22 mouse cellular contexts compared by ENCODE assay signal in the genomic region with DNA sequence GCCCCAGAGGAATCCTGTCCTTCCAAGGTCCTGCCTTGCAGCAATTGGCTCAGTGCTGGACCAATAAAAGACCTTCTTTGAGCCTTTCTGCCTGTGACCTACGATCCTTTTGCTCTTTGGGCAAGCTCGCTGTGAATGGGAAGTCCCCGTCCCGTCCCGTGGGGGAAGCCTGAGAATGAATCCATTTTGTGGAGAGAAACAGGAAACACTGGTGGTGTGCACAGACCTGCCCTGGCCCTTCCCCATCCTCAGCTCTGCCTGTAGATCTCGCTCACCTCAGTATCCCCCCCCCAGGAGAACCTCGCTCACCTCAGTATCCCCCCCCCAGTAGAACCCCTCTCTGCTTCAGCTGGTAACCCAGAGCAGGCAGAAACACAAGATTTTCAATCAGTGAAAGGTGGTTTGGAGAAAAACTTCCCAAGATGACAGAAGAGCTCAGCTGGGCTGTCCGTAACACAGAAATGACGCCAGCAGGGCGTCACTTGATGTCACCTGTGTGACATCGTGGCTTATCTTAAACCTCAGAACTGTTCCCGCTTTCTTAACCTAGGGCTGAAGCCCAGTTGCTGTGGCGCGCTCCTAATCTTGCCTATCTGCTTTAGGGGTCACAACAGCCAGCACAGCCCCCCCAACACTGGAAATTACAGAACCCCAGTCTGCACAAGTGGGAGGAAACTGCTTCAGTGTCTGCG. TPM values are rescaled to one million over a fixed set of nuclear protein-coding genes. Genes with fewer than 3 reads are reported as not detected.
DNase-seq lines count a peak whose midpoint lies in the region; ATAC-seq and TF ChIP-seq lines count a peak whose summit lies in the region.
"Had no signal": no experiment of that assay in that cellular context is flagged by ENCODE, and none has a peak within 500 bp of the region (broad histone marks: within the 10 kb centered on the region; RNA-seq: fewer than 3 reads in every experiment).

No protein-coding gene starts in this region.

- no peaks in the 10 kb centered on the region; a peak in 1 of 4 replicates for H3K36me3 ChIP-seq in MEL (ENCODE audit: control insufficient read depth in 1 of 2, insufficient read depth in 2 of 2, low read length in 2 of 2)
- no peaks in the 10 kb centered on the region for H3K36me3 ChIP-seq in splenic B cell, adult 2 months (ENCODE audit: control insufficient read depth, insufficient read depth, low read length, poor library complexity, severe bottlenecking)
- H3K36me3 ChIP-seq: embryonic facial prominence, embryonic 10.5 days; heart, embryonic 10.5 days; hindbrain, embryonic 12.5 days had no signal

- H3K9me3 ChIP-seq in MEL (replicated peaks; ENCODE audit: insufficient read depth, low read length) = no peaks in the 10 kb centered on the region
- H3K9me3 ChIP-seq: embryonic facial prominence, embryonic 10.5 days; forebrain, embryonic 13.5 days; heart, embryonic 10.5 days; hindbrain, embryonic 12.5 days had no signal

- no peak overlapping the region for H3K4me3 ChIP-seq in MEL (ENCODE audit: control insufficient read depth in 1 of 2, insufficient read depth in 1 of 2, low read depth in 2 of 2, low read length in 2 of 2)
- H3K4me3 ChIP-seq: embryonic facial prominence, embryonic 10.5 days; forebrain, embryonic 13.5 days; heart, embryonic 10.5 days; hindbrain, embryonic 12.5 days had no signal

- H3K79me2 ChIP-seq in MEL (ENCODE audit: control insufficient read depth, insufficient read depth, low read length, poor library complexity) = no peaks in the 10 kb centered on the region

- no peaks in the 10 kb centered on the region for H3K27me3 ChIP-seq in MEL (ENCODE audit: control insufficient read depth in 1 of 2, insufficient read depth in 2 of 2, low read length in 2 of 2)
- no peaks in the 10 kb centered on the region for H3K27me3 ChIP-seq in splenic B cell, adult 2 months (ENCODE audit: control insufficient read depth, insufficient read depth, low read length, poor library complexity, severe bottlenecking)
- H3K27me3 ChIP-seq: forebrain, embryonic 13.5 days; hindbrain, embryonic 12.5 days had no signal

- TF ChIP-seq RAD21 in MEL (IDR thresholded peaks at IDR 0.05; ENCODE audit: low read depth, low read length) = no peak

- H3K27ac ChIP-seq in MEL (ENCODE audit: control insufficient read depth, low read depth, low read length) = no peak overlapping the region
- H3K27ac ChIP-seq: embryonic facial prominence, embryonic 10.5 days; forebrain, embryonic 13.5 days; heart, embryonic 10.5 days; hindbrain, embryonic 12.5 days had no signal

- peak; percentile 56; the same call in 1 of the 2 replicates for ATAC-seq in megakaryocyte, adult 5-6 weeks (ENCODE audit: poor library complexity, severe bottlenecking)
- ATAC-seq: forebrain, embryonic 13.5 days; forebrain, postnatal 0 days; hindbrain, embryonic 16.5 days had no signal

- TF ChIP-seq POLR2A in MEL (IDR thresholded peaks at IDR 0.05; ENCODE audit: control insufficient read depth in 1 of 2, insufficient read depth in 1 of 2, low read depth in 1 of 2, low read length in 2 of 2, poor library complexity in 1 of 2) = no peak

- peak; percentile 57 for DNase-seq in CD4-positive helper T cell, adult 2 months (ENCODE audit: low read depth, low spot score)
- DNase-seq in MEL (ENCODE audit: low read depth, low spot score) = no peak
- DNase-seq in splenic B cell, adult 2 months (ENCODE audit: low read depth, low spot score) = peak; percentile 57
- no peak for DNase-seq in heart, adult 18-20 months
- no peak for DNase-seq in yolk sac, embryonic 10.5 days (ENCODE audit: low spot score)
- DNase-seq in natural killer cell, adult 2 months (ENCODE audit: low spot score in 2 of 2) = no peak
- DNase-seq in right cerebral cortex, adult 2 months (ENCODE audit: low spot score in 2 of 2) = no peak
- DNase-seq: adrenal gland, adult 8-10 months; adrenal gland, postnatal 36 days; cerebellum, adult 2 months; cerebellum, postnatal 10 days; forebrain, postnatal 0 days; gastrocnemius, postnatal 25 days; heart, adult 11 months; heart, postnatal 10 days; heart, postnatal 4 days had no signal

- TF ChIP-seq EP300 in MEL (IDR thresholded peaks at IDR 0.05; ENCODE audit: low read depth in 1 of 2, low read length in 2 of 2) = no peak

- H3K9ac ChIP-seq in MEL (ENCODE audit: control insufficient read depth, low read depth, low read length, poor library complexity, severe bottlenecking) = no peak overlapping the region
- H3K9ac ChIP-seq: forebrain, embryonic 13.5 days; forebrain, postnatal 0 days; hindbrain, embryonic 12.5 days had no signal

- no peak for TF ChIP-seq CTCF in MEL (IDR thresholded peaks at IDR 0.05 in 2 of 3, conservative IDR thresholded peaks at IDR 0.05 in 1 of 3; ENCODE audit: control insufficient read depth in 1 of 3, insufficient read depth in 1 of 3, low read depth in 2 of 3, low read length in 3 of 3, poor library complexity in 1 of 3, severe bottlenecking in 1 of 3)

- H3K4me1 ChIP-seq in MEL (ENCODE audit: control insufficient read depth in 1 of 2, insufficient read depth in 2 of 2, low read length in 2 of 2) = no peaks in the 10 kb centered on the region
- H3K4me1 ChIP-seq: forebrain, embryonic 13.5 days; heart, embryonic 10.5 days; hindbrain, embryonic 12.5 days had no signal

TF ChIP-seq in MEL, 35 proteins besides CTCF, POLR2A, EP300 and RAD21:
- peak; percentile 32; the same call in 1 of the 2 replicates for TF ChIP-seq ETS1 (IDR thresholded peaks at IDR 0.05; ENCODE audit: low read depth, low read length)
- TF ChIP-seq GATA1 (IDR thresholded peaks at IDR 0.05; ENCODE audit: low read depth, low read length) = no peak
- TF ChIP-seq MAX (IDR thresholded peaks at IDR 0.05; ENCODE audit: low read length) = no peak
- TF ChIP-seq POLR2AphosphoS5 (IDR thresholded peaks at IDR 0.05; ENCODE audit: borderline replicate concordance, low read depth, low read length) = no peak
- no peak for TF ChIP-seq MYC (IDR thresholded peaks at IDR 0.05; ENCODE audit: low read depth, low read length)
- no peak for TF ChIP-seq MYB (IDR thresholded peaks at IDR 0.05; ENCODE audit: low read depth, low read length)

RNA-seq across cellular contexts. Expression of a gene that starts 43.7 kb away (rescaled TPM):
- 13.1 and 15.1 TPM in 2 replicates for total RNA-seq in MEL (2012; rRNA removed)
- 10 to 100 TPM in 1 of 2 experiments, not detected in 1; 24.5 TPM for polyA plus RNA-seq in MEL (2012; ENCODE audit: insufficient read depth in 1 of 2, insufficient read length in 2 of 2, low read depth in 1 of 2, low replicate concordance in 2 of 2, missing spikeins in 1 of 2)
- total RNA-seq in megakaryocyte, adult 5-6 weeks (2015) = 13.7 and 15.9 TPM in 2 replicates
- total RNA-seq in megakaryocyte, adult 5-6 weeks (2017) = 6.3 and 6.7 TPM in 2 replicates
- total RNA-seq in heart, adult 18-20 months (2021) = 1 to 10 TPM; 3.2 to 4.6 TPM
- polyA plus RNA-seq: heart, embryonic 10.5 days had no signal

RNA-seq across cellular contexts. Expression of a gene that starts 53.4 kb away (rescaled TPM):
- 1.2 and 1.3 TPM in 2 replicates for total RNA-seq in MEL (2012; rRNA removed)
- 10 to 100 TPM in 1 of 2 experiments, not detected in 1; 10.4 TPM for polyA plus RNA-seq in MEL (2012; ENCODE audit: insufficient read depth in 1 of 2, insufficient read length in 2 of 2, low read depth in 1 of 2, low replicate concordance in 2 of 2, missing spikeins in 1 of 2)
- 42.9 and 56.3 TPM in 2 replicates for total RNA-seq in megakaryocyte, adult 5-6 weeks (2015)
- total RNA-seq in megakaryocyte, adult 5-6 weeks (2017) = 51.2 TPM in 2 replicates
- 1 to 10 TPM in 1 of 2 experiments, not detected in 1; 1.1 TPM for total RNA-seq in heart, adult 18-20 months (2021)

RNA-seq across cellular contexts. Expression of a gene that starts 58.6 kb away (rescaled TPM):
- total RNA-seq in MEL (2012; rRNA removed) = 0.73 and 1.4 TPM in 2 replicates
- polyA plus RNA-seq in MEL (2012; ENCODE audit: insufficient read depth in 1 of 2, insufficient read length in 2 of 2, low read depth in 1 of 2, low replicate concordance in 2 of 2, missing spikeins in 1 of 2) = 1 to 10 TPM in 1 of 2 experiments, not detected in 1; 1.2 TPM
- 0.30 and 2.1 TPM in 2 replicates for total RNA-seq in megakaryocyte, adult 5-6 weeks (2015)
- total RNA-seq in megakaryocyte, adult 5-6 weeks (2017) = 0.73 and 1.5 TPM in 2 replicates
- under 1 TPM; 0.35 to 0.75 TPM for total RNA-seq in heart, adult 18-20 months (2021)

Comparison
In these comparisons a context has a peak if more than half of its experiments do, and no peak if none do; other contexts are left out.
1. DNase-seq: peak in CD4-positive helper T cell, adult 2 months (single experiment) and splenic B cell, adult 2 months (single experiment); none in MEL (single experiment), heart, adult 18-20 months (0 of 2), yolk sac, embryonic 10.5 days (single experiment), natural killer cell, adult 2 months (0 of 2) and right cerebral cortex, adult 2 months (0 of 2).
2. RNA of a gene that starts 53.4 kb away (total RNA-seq): 42.9 to 56.3 TPM in megakaryocyte, adult 5-6 weeks; 1.2 to 1.3 TPM in MEL and 1.1 TPM in heart, adult 18-20 months; every median in the first group is over 10 times any median in the second.